33 mouse cellular contexts compared by ENCODE assay signal in genomic region chr4:148583257-148583656, GRCm38 (mm10). TPM values are rescaled to one million over a fixed set of nuclear protein-coding genes. Genes with fewer than 3 reads are reported as not detected.
DNase-seq lines count a peak whose midpoint lies in the region; ATAC-seq and TF ChIP-seq lines count a peak whose summit lies in the region.
"Had no signal": no experiment of that assay in that cellular context is flagged by ENCODE, and none has a peak within 500 bp of the region (broad histone marks: within the 10 kb centered on the region; RNA-seq: fewer than 3 reads in every experiment).

No protein-coding gene starts in this region.

- peaks cover 24% of the 10 kb centered on the region for H3K36me3 ChIP-seq in liver, postnatal 0 days (replicated peaks; ENCODE audit: insufficient read depth, low read length)

- intact Hi-C loops in heart, postnatal 36 days (cut with DNase I), result no loop called here

- peaks cover 10% of the 10 kb centered on the region; the same call in 1 of the 2 replicates for H3K4me1 ChIP-seq in liver, postnatal 0 days (ENCODE audit: insufficient read depth)
- H3K4me1 ChIP-seq: embryonic facial prominence, embryonic 13.5 days; forebrain, embryonic 12.5 days; hindbrain, embryonic 10.5 days; limb, embryonic 10.5 days; midbrain, embryonic 12.5 days had no signal

- peak; percentile 13 for DNase-seq in lung, postnatal 36 days
- DNase-seq in lung, postnatal 14 days, result no peak
- peak; percentile 56 for DNase-seq in c-Kit-positive CD71-negative TER-119-negative erythroid progenitor cells, embryonic 14.5 days (ENCODE audit: low read depth)
- no peak for DNase-seq in liver, postnatal 0 days
- DNase-seq in layer of hippocampus, adult 2 months (ENCODE audit: low spot score in 2 of 2), result no peak
- DNase-seq in heart, postnatal 36 days, result no peak
- DNase-seq: cerebellum, adult 2 months; cerebellum, postnatal 25 days; embryo, embryonic 11 days; kidney, adult 9 months; kidney, postnatal 14 days; layer of hippocampus, adult 9-11 months; lung, embryonic 14.5 days; lung, postnatal 4 days; retina, postnatal 1 day; right cerebral cortex, postnatal 25 days; thymus, adult 2 months; thymus, postnatal 4 days had no signal

- H3K27ac ChIP-seq in liver, postnatal 0 days (ENCODE audit: low read depth), result no peak overlapping the region
- no peak overlapping the region for H3K27ac ChIP-seq in layer of hippocampus, adult 2 months
- H3K27ac ChIP-seq: embryonic facial prominence, embryonic 13.5 days; forebrain, embryonic 12.5 days; heart, embryonic 15.5 days; hindbrain, embryonic 10.5 days; hindbrain, postnatal 0 days; limb, embryonic 10.5 days; midbrain, embryonic 12.5 days had no signal

- no peak for TF ChIP-seq CTCF in liver, postnatal 0 days (IDR thresholded peaks at IDR 0.05; ENCODE audit: low read depth)
- no peak for TF ChIP-seq CTCF in layer of hippocampus, adult 2 months (conservative IDR thresholded peaks at IDR 0.05)

- H3K9ac ChIP-seq in liver, postnatal 0 days (replicated peaks), result no peak overlapping the region
- H3K9ac ChIP-seq: embryonic facial prominence, embryonic 13.5 days; forebrain, embryonic 12.5 days; heart, embryonic 15.5 days; lung, embryonic 14.5 days; midbrain, embryonic 12.5 days had no signal

- TF ChIP-seq EP300 in liver, postnatal 0 days (IDR thresholded peaks at IDR 0.05; ENCODE audit: low read depth), result no peak

- no peak overlapping the region for H3K4me3 ChIP-seq in liver, postnatal 0 days (ENCODE audit: low read depth, low read length)
- no peak overlapping the region for H3K4me3 ChIP-seq in layer of hippocampus, adult 2 months
- H3K4me3 ChIP-seq: embryonic facial prominence, embryonic 13.5 days; erythroblast, embryonic 14.5 days; forebrain, embryonic 12.5 days; heart, embryonic 15.5 days; hindbrain, embryonic 10.5 days; limb, embryonic 10.5 days; midbrain, embryonic 12.5 days had no signal

- H3K27me3 ChIP-seq in liver, postnatal 0 days (ENCODE audit: insufficient read depth, low read length), result no peaks in the 10 kb centered on the region
- H3K27me3 ChIP-seq: CH12.LX; embryonic facial prominence, embryonic 13.5 days; forebrain, embryonic 12.5 days; heart, embryonic 15.5 days; midbrain, embryonic 12.5 days had no signal

- peak; percentile 64 for ATAC-seq in liver, postnatal 0 days
- ATAC-seq in neutrophil, adult 5-6 weeks (ENCODE audit: extremely low read depth, insufficient number of reproducible peaks, low FRiP score, poor library complexity, severe bottlenecking), result peak; percentile 70
- ATAC-seq in activated CD4-positive, CD25-positive, alpha-beta regulatory T cell, adult 4 months, result no peak
- ATAC-seq: hindbrain, postnatal 0 days; intestine, embryonic 16.5 days had no signal

- WGBS in liver, postnatal 0 days (ENCODE audit: insufficient replicate concordance), result 19% methylated on average over 4 of the region's 4 CpGs

- no peak overlapping the region for H3K4me2 ChIP-seq in liver, postnatal 0 days (ENCODE audit: low read depth, low read length)
- H3K4me2 ChIP-seq: embryonic facial prominence, embryonic 13.5 days; forebrain, embryonic 12.5 days; heart, embryonic 15.5 days; lung, embryonic 14.5 days; midbrain, embryonic 12.5 days had no signal

- H3K9me3 ChIP-seq in liver, postnatal 0 days (ENCODE audit: low read length), result no peaks in the 10 kb centered on the region
- H3K9me3 ChIP-seq: embryonic facial prominence, embryonic 13.5 days; forebrain, embryonic 12.5 days; heart, embryonic 15.5 days; hindbrain, embryonic 10.5 days; limb, embryonic 10.5 days; midbrain, embryonic 12.5 days had no signal

RNA-seq across cellular contexts. Expression of gene Srm, which starts 8.0 kb away (rescaled TPM):
- polyA plus RNA-seq in liver, postnatal 0 days (2015; fragmentation: Nextera tagmentation; extraction: Ambion mirVana), result 71.2 and 75.2 TPM in 2 replicates
- 5.0 and 6.0 TPM in 2 replicates for total RNA-seq in neutrophil, adult 5-6 weeks (2017)
- 1 to 10 TPM; 7.9 to 9.9 TPM for polyA plus RNA-seq in activated CD4-positive, CD25-positive, alpha-beta regulatory T cell, adult 4 months (2017; shearing (Covaris generic))
- total RNA-seq in layer of hippocampus, adult 2 months (2021), result 10 to 100 TPM; 68.1 to 70.2 TPM
- 10 to 100 TPM; 17.5 to 18.7 TPM for total RNA-seq in heart, postnatal 36 days (2021)

RNA-seq across cellular contexts. Expression of gene Masp2, which starts 19.1 kb away (rescaled TPM):
- 109 and 112 TPM in 2 replicates for polyA plus RNA-seq in liver, postnatal 0 days (2015; fragmentation: Nextera tagmentation; extraction: Ambion mirVana)
- 0.37 and 0.70 TPM in 2 replicates for total RNA-seq in neutrophil, adult 5-6 weeks (2017)
- polyA plus RNA-seq in activated CD4-positive, CD25-positive, alpha-beta regulatory T cell, adult 4 months (2017; shearing (Covaris generic)), result not detected
- 1 to 10 TPM; 3.8 to 5.4 TPM for total RNA-seq in layer of hippocampus, adult 2 months (2021)
- total RNA-seq in heart, postnatal 36 days (2021), result under 1 TPM in 1 of 2 experiments, not detected in 1; 0.56 TPM
- polyA plus RNA-seq: heart, embryonic 15.5 days; midbrain, embryonic 12.5 days had no signal

RNA-seq across cellular contexts. Expression of gene Exosc10, which starts 25.0 kb away (rescaled TPM):
- polyA plus RNA-seq in liver, postnatal 0 days (2015; fragmentation: Nextera tagmentation; extraction: Ambion mirVana), result 15.4 and 17.5 TPM in 2 replicates
- total RNA-seq in neutrophil, adult 5-6 weeks (2017), result 61.1 and 65.9 TPM in 2 replicates
- 10 to 100 TPM; 65.2 to 88.1 TPM for polyA plus RNA-seq in activated CD4-positive, CD25-positive, alpha-beta regulatory T cell, adult 4 months (2017; shearing (Covaris generic))
- 10 to 100 TPM; 49.0 to 56.8 TPM for total RNA-seq in layer of hippocampus, adult 2 months (2021)
- 10 to 100 TPM; 38.5 to 43.2 TPM for total RNA-seq in heart, postnatal 36 days (2021)

RNA-seq across cellular contexts. Expression of gene Tardbp, which starts 43.6 kb away (rescaled TPM):
- polyA plus RNA-seq in liver, postnatal 0 days (2015; fragmentation: Nextera tagmentation; extraction: Ambion mirVana), result 73.4 and 76.7 TPM in 2 replicates
- 303 and 322 TPM in 2 replicates for total RNA-seq in neutrophil, adult 5-6 weeks (2017)
- polyA plus RNA-seq in activated CD4-positive, CD25-positive, alpha-beta regulatory T cell, adult 4 months (2017; shearing (Covaris generic)), result 100 to 1,000 TPM; 149 to 181 TPM
- 100 to 1,000 TPM; 233 to 237 TPM for total RNA-seq in layer of hippocampus, adult 2 months (2021)
- 100 to 1,000 TPM; 123 to 130 TPM for total RNA-seq in heart, postnatal 36 days (2021)

RNA-seq across cellular contexts. Expression of gene Gm572, which starts 59.9 kb away (rescaled TPM):
- not detected in 2 replicates for polyA plus RNA-seq in liver, postnatal 0 days (2015; fragmentation: Nextera tagmentation; extraction: Ambion mirVana)
- total RNA-seq in neutrophil, adult 5-6 weeks (2017), result 0.35 TPM in 1 of 2 replicates, not detected in the other
- not detected for polyA plus RNA-seq in activated CD4-positive, CD25-positive, alpha-beta regulatory T cell, adult 4 months (2017; shearing (Covaris generic))
- not detected for total RNA-seq in layer of hippocampus, adult 2 months (2021)
- 1 to 10 TPM; 3.7 to 5.5 TPM for total RNA-seq in heart, postnatal 36 days (2021)
- total RNA-seq: adrenal gland, adult 18-20 months; CH12.LX; hindbrain, postnatal 0 days; left cerebral cortex, adult 18-20 months; liver, adult 2 months had no signal
- polyA plus RNA-seq: embryonic facial prominence, embryonic 13.5 days; erythroblast, embryonic 14.5 days; forebrain, embryonic 12.5 days; hindbrain, embryonic 10.5 days; hindbrain, postnatal 0 days; intestine, embryonic 16.5 days; limb, embryonic 10.5 days; liver, adult 2 months; lung, embryonic 14.5 days; midbrain, embryonic 12.5 days had no signal

Comparison
In these comparisons a context has a peak if more than half of its experiments do, and no peak if none do; other contexts are left out.
1. DNase-seq: peak in lung, postnatal 36 days (single experiment) and c-Kit-positive CD71-negative TER-119-negative erythroid progenitor cells, embryonic 14.5 days (single experiment); none in lung, postnatal 14 days (single experiment), liver, postnatal 0 days (single experiment), layer of hippocampus, adult 2 months (0 of 2) and heart, postnatal 36 days (0 of 2).